Mouse (Mus musculus): Measurements from ENCODE around the gene Gcnt1.

DNA sequence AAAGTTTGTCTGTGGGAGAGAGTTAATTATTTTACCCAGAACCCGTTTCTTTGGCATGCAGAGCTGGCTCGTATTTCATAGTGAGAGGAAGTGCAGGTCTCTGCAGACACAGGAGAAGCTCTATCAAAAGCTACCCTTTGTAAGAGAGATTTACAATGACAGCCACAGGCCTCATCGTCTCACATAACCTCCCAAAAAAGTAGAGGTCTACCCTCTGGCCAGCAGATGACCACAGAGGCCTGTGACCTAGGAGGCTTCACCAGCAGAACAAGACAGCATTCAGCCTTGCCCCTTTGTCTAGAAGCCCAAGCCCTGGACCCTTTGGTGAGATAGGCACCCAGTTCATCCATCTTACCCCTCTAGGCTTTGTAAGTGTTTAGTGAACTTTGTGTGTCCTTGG, 53.9 kb downstream of the Gcnt1 start:
- TF ChIP-seq POLR2A (IDR thresholded peaks at IDR 0.05; ENCODE audit: insufficient read length, low read depth) (no peak), E2F4 (IDR thresholded peaks at IDR 0.05; ENCODE audit: insufficient read depth) (no peak), TCF12 (IDR thresholded peaks at IDR 0.05; ENCODE audit: insufficient read depth, poor library complexity, severe bottlenecking) (no peak), USF1 (IDR thresholded peaks at IDR 0.05; ENCODE audit: low read depth) (no peak), CEBPB (IDR thresholded peaks at IDR 0.05; ENCODE audit: insufficient read depth, poor library complexity, severe bottlenecking) (no peak), MYOG (IDR thresholded peaks at IDR 0.05; ENCODE audit: control insufficient read depth in 1 of 3, insufficient read depth in 1 of 3, insufficient read length in 2 of 3, low read depth in 2 of 3) (no peak), REST (IDR thresholded peaks at IDR 0.05; ENCODE audit: insufficient read depth, insufficient read length) (no peak), MAX (IDR thresholded peaks at IDR 0.05; ENCODE audit: low read depth) (no peak), TCF3 (IDR thresholded peaks at IDR 0.05; ENCODE audit: insufficient read length, low read depth) (no peak), POLR2AphosphoS2 (IDR thresholded peaks at IDR 0.05; ENCODE audit: insufficient read length, low read depth) (no peak), MYOD1 (IDR thresholded peaks at IDR 0.05; ENCODE audit: control insufficient read depth in 1 of 3, insufficient read length in 2 of 3, low read depth in 2 of 3) (no peak), SRF (IDR thresholded peaks at IDR 0.05; ENCODE audit: control insufficient read depth, insufficient read length, low read depth) (no peak)
